Mouse (Mus musculus): ENCODE results near the gene Syne1. TPM values are rescaled to one million over a fixed set of nuclear protein-coding genes. Genes with fewer than 3 reads are reported as not detected.

Syne1 gene
- polyA plus RNA-seq, 1 experiment = 67.1 TPM

GRCm38 (mm10) chr10:5196267-5196666, 355.0 kb downstream of the Syne1 start:
- TF ChIP-seq CTCF (IDR thresholded peaks at IDR 0.05; ENCODE audit: control insufficient read depth, insufficient read depth, low read length) (no peak), POLR2A (IDR thresholded peaks at IDR 0.05; ENCODE audit: borderline replicate concordance, control insufficient read depth, low read depth, low read length) (no peak)
- 87% methylated on average over 5 of the region's 5 CpGs for WGBS
- Histone ChIP-seq H3K27ac (ENCODE audit: control insufficient read depth, insufficient read depth, low read depth, low read length, poor library complexity) (no peak overlapping the region), H3K4me1 (ENCODE audit: control insufficient read depth, insufficient read depth, low read length) (no peaks in the 10 kb centered on the region), H3K4me3 (replicated peaks; ENCODE audit: control insufficient read depth, low read depth, low read length) (no peak overlapping the region)

DNA sequence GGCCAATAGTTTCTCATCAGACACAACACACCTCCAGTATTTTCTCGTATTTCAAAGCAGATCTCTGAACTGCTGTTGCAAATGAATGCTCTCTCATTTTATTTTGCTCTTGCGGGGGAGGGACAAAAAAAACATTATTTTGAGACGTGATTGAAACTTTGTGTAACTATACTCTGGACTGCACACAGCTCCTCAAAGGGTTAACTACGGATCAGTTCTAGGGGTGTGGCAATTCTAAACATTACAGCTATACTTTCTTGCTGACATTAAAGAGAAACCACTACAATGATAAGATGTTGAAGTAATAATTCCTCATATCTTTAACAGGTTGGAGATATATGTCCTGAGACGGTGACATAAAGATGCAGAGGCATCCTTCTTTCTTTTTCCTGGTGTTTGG, 356.0 kb downstream of the Syne1 start:
- no peak overlapping the region for H3K4me3 ChIP-seq (replicated peaks; ENCODE audit: control insufficient read depth, low read depth, low read length)
- no peak overlapping the region for H3K27ac ChIP-seq (ENCODE audit: control insufficient read depth, insufficient read depth, low read depth, low read length, poor library complexity)
- WGBS = 49% methylated on average over 5 of the region's 5 CpGs
- TF ChIP-seq POLR2A (IDR thresholded peaks at IDR 0.05; ENCODE audit: borderline replicate concordance, control insufficient read depth, low read depth, low read length) (no peak), CTCF (IDR thresholded peaks at IDR 0.05; ENCODE audit: control insufficient read depth, insufficient read depth, low read length) (no peak)
- H3K4me1 ChIP-seq (ENCODE audit: control insufficient read depth, insufficient read depth, low read length) = no peaks in the 10 kb centered on the region

DNA sequence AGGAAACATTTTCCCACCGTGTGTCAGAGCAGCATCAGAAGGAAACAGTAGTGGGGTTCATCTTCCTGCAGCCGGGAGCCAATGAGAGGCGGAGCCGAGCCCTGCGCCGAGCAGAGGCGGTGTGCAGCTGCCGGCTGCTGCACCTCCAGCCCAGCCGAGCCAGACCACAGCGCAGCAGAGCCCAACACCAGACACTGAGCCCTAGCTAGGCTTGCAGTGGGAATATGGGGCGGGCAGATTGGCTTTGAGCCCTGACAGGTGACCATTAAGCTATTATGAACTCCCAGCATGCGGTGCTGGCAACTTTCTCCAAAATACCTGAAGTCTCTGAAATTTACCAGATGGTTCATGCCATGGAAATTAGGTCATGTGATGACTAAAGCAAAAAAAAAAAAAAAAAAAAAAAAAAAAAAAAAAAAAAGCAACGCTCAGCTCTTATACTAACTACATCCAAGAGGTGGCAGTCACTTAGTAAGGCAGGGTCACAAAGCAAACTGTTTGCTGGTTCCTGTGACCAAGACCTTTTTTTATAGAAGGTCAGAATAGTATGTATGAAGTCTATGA, 356.5 kb downstream of the Syne1 start:
- TF ChIP-seq POLR2A (IDR thresholded peaks at IDR 0.05; ENCODE audit: borderline replicate concordance, control insufficient read depth, low read depth, low read length) (peak; percentile 64; the same call in 1 of the 2 replicates), CTCF (IDR thresholded peaks at IDR 0.05; ENCODE audit: control insufficient read depth, insufficient read depth, low read length) (no peak)
- Histone ChIP-seq H3K4me3 (replicated peaks; ENCODE audit: control insufficient read depth, low read depth, low read length) (peak overlapping the region; percentile 89), H3K4me1 (ENCODE audit: control insufficient read depth, insufficient read depth, low read length) (no peaks in the 10 kb centered on the region), H3K27ac (ENCODE audit: control insufficient read depth, insufficient read depth, low read depth, low read length, poor library complexity) (peak overlapping the region; percentile 86)
- WGBS = 4% methylated on average over 13 of the region's 13 CpGs

GRCm38 (mm10) chr10:5194081-5194670, 357.1 kb downstream of the Syne1 start:
- H3K4me3 ChIP-seq (replicated peaks; ENCODE audit: control insufficient read depth, low read depth, low read length) = peak overlapping the region; percentile 89
- WGBS = 5% methylated on average over 13 of the region's 13 CpGs
- no peaks in the 10 kb centered on the region for H3K4me1 ChIP-seq (ENCODE audit: control insufficient read depth, insufficient read depth, low read length)
- H3K27ac ChIP-seq (ENCODE audit: control insufficient read depth, insufficient read depth, low read depth, low read length, poor library complexity) = peak overlapping the region; percentile 86
- no peak for TF ChIP-seq POLR2A (IDR thresholded peaks at IDR 0.05; ENCODE audit: borderline replicate concordance, control insufficient read depth, low read depth, low read length)

DNA sequence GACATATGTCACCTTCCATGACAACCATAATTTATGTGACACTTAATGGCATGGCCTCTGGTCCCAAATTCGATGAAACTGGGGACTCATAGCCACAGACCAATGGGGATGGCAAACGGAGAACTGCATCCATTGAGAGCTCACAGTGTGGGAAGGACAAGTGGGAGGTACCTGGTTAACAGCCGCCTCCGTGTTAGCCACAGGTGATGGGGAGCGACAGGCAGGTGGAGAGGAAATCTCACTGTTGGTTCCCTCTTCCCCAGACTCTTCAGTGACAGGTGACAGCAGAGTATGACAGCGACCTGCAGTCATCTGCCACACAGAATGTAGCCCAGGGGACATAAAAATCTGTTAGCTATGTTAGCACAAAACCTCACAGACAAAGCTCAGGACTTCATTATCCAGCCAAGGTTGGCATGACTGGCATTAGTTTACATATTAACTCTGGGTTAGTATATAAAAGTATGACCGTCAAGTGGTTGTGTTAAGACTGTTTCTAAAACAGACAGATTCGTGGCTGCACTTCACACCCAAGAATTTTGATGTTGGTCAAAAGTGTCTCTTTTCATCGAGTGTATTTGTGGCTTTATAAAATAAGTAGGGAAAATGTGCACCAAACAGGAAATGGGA, 358.3 kb downstream of the Syne1 start:
- H3K4me3 ChIP-seq (replicated peaks; ENCODE audit: control insufficient read depth, low read depth, low read length) = no peak overlapping the region
- 80% methylated on average over 9 of the region's 9 CpGs for WGBS
- TF ChIP-seq CTCF (IDR thresholded peaks at IDR 0.05; ENCODE audit: control insufficient read depth, insufficient read depth, low read length) (no peak), POLR2A (IDR thresholded peaks at IDR 0.05; ENCODE audit: borderline replicate concordance, control insufficient read depth, low read depth, low read length) (no peak)
- no peaks in the 10 kb centered on the region for H3K4me1 ChIP-seq (ENCODE audit: control insufficient read depth, insufficient read depth, low read length)
- H3K27ac ChIP-seq (ENCODE audit: control insufficient read depth, insufficient read depth, low read depth, low read length, poor library complexity) = no peak overlapping the region

DNA sequence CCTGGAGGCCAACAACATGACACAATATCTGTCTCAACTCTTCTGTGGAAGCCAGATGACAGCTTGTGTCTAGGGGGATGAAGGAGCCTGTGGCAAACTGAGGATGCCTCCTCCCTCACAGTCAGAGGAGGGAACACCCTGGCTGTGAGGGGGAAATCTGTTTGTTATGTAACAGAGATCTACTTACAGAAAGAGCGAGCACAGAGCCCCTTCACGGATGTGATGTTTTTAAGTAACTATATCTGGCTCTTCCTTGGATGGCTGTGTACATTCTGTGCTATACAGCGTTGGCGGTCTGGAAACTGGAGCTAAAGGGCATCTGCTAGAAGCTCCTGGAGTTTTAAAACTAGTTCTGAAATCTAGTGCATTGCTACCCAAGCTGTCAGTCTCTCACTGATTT, 360.5 kb downstream of the Syne1 start:
- 83% methylated on average over 4 of the region's 4 CpGs for WGBS
- Histone ChIP-seq H3K4me3 (replicated peaks; ENCODE audit: control insufficient read depth, low read depth, low read length) (no peak overlapping the region), H3K27ac (ENCODE audit: control insufficient read depth, insufficient read depth, low read depth, low read length, poor library complexity) (no peak overlapping the region), H3K4me1 (ENCODE audit: control insufficient read depth, insufficient read depth, low read length) (no peaks in the 10 kb centered on the region; the same call in 1 of the 2 replicates)
- TF ChIP-seq POLR2A (IDR thresholded peaks at IDR 0.05; ENCODE audit: borderline replicate concordance, control insufficient read depth, low read depth, low read length) (no peak), CTCF (IDR thresholded peaks at IDR 0.05; ENCODE audit: control insufficient read depth, insufficient read depth, low read length) (no peak)

- H3K4me3 ChIP-seq (replicated peaks; ENCODE audit: control insufficient read depth, low read depth, low read length) = no peak overlapping the region
- TF ChIP-seq CTCF (IDR thresholded peaks at IDR 0.05; ENCODE audit: control insufficient read depth, insufficient read depth, low read length) (no peak), POLR2A (IDR thresholded peaks at IDR 0.05; ENCODE audit: borderline replicate concordance, control insufficient read depth, low read depth, low read length) (no peak)
Observed at GRCm38 (mm10) chr10:5188890-5189289, 362.4 kb downstream of the Syne1 start.

DNA sequence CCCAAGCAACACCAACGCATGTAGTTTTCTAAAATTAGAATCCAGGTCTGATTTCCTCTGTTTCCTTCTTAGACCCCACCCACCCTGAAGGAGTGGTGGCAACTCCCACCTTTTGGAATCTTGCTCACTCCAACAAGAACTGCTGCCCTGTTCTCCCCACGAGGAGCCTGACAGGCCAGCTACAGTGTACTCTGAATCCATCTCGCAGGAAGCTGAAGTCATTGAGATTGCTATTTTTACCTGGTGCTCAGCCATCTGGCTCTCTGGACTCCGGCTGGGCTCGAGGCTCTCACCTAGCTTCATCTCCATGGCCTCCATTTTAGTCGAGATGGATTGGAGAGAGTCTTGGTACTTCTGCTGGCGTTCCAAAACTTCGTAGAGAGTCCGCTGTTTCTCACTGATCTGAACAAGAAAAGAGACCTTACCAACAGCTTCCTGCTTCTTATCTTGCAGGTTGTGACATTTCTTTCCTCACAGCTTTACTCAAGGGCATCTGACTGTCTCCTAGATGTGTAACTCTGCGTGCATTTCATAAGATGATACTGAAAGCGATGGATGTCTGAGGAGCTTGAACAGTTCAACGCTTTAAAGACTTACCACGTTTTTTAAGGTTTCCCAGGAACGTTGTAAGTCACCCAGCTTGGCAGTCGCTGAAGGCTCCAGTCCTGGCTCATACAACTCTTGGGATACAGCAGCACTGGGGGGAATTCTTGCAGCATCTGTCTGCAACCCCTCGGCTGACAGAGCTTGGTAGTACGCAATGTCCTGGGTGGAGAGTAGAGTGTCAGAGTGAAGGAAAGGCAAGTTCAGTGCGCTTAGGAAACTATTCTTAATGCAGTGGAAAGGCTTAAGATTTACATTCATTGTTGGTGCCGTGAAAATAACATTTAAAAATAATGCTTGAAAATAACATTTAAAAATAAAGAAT, 365.9 kb downstream of the Syne1 start:
- Histone ChIP-seq H3K4me1 (ENCODE audit: control insufficient read depth, insufficient read depth, low read length) (no peaks in the 10 kb centered on the region; the same call in 1 of the 2 replicates), H3K27ac (ENCODE audit: control insufficient read depth, insufficient read depth, low read depth, low read length, poor library complexity) (peak overlapping the region; percentile 90), H3K4me3 (replicated peaks; ENCODE audit: control insufficient read depth, low read depth, low read length) (peak overlapping the region; percentile 75)
- TF ChIP-seq POLR2A (IDR thresholded peaks at IDR 0.05; ENCODE audit: borderline replicate concordance, control insufficient read depth, low read depth, low read length) (no peak), CTCF (IDR thresholded peaks at IDR 0.05; ENCODE audit: control insufficient read depth, insufficient read depth, low read length) (no peak)
- 44% methylated on average over 19 of the region's 19 CpGs for WGBS

More at GRCm38 (mm10) chr10:5188890-5189289, 362.4 kb downstream of the Syne1 start:
- H3K27ac ChIP-seq (ENCODE audit: control insufficient read depth, insufficient read depth, low read depth, low read length, poor library complexity) = no peak overlapping the region
- no peaks in the 10 kb centered on the region; the same call in 1 of the 2 replicates for H3K4me1 ChIP-seq (ENCODE audit: control insufficient read depth, insufficient read depth, low read length)

All from bone marrow, adult 2 months (tissue).